Mouse (Mus musculus): ENCODE measurements at regions not wholly inside any gene's neighbourhood (a gene's known extent, or its start where the extent isn't known, plus 50 kb on each side); places are given as distances from the start of the nearest gene placed in this dataset.

- TF ChIP-seq TAL1 (IDR thresholded peaks at IDR 0.05; ENCODE audit: low read length) (no peak), GATA1 (IDR thresholded peaks at IDR 0.05; ENCODE audit: low read length) (no peak)
Observed at GRCm38 (mm10) chr1:36017061-36017461, 51.1 kb upstream of the Hs6st1 start.

Measured in erythroblast, embryonic 14.5 days (primary cell).